Mouse (Mus musculus) frontal cortex, postnatal 25 days (tissue): Measurements from ENCODE around the gene Strn3.

ENCODE experiments used
- DNase-seq, 2 experiments: peaks; one replicate each; pipeline ENCODE4 v3.0.0; 2022; ENCODE audit warnings: low spot score in 2 of 2

Gene Strn3

DNA sequence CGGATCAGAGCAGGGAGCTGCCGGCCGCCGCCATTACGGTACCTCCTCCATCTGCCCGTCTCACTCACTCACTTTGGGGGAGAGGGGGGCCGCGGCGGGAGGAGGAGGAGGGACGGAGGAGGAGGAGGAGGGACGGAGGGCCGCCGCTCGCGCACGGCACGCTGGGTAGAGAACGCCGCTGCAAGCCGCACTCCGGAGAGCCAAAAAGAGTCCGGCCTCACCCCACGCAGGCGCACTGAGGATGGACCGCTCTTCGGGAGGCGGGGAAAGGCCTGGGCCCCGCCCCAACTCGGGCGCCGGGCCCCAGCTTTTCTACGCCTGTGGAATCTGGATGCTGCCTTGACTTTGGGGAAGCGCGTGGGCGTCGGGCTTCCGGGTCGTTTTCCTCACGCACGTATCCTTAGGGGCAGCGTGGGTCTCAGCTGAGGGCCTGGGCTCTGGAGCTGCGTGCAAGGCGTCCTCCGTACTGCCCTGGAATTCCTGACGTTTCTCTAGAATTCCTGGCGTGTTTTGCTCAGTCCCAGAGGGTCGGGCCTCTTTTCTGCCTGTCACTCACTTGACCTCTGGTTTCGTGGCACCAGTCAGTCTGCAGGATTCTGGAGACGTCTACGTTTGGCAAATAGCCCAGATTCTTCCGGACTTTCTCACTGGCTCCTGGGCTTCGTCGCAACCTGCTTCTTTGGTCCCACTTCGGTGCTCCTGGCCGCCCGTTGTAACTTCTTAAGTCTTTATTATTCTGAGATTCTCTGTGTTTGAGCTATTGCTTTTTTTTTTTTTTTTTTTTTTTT lies at the start of gene Strn3:
Gene Strn3, minus strand, starts transcription at position 53 of the 788 bp plus-strand sequence.
- DNase-seq: peak; percentile 88 to 93

- no peak for DNase-seq
Measured at GRCm38 (mm10) chr12:51736807-51737206, 45.1 kb upstream of the Strn3 start.

GRCm38 (mm10) chr12:51736381-51736780 lies 44.7 kb upstream of the Strn3 start:
- no peak for DNase-seq

- no peak for DNase-seq
Measured at GRCm38 (mm10) chr12:51735840-51736271, 44.2 kb upstream of the Strn3 start.

DNA sequence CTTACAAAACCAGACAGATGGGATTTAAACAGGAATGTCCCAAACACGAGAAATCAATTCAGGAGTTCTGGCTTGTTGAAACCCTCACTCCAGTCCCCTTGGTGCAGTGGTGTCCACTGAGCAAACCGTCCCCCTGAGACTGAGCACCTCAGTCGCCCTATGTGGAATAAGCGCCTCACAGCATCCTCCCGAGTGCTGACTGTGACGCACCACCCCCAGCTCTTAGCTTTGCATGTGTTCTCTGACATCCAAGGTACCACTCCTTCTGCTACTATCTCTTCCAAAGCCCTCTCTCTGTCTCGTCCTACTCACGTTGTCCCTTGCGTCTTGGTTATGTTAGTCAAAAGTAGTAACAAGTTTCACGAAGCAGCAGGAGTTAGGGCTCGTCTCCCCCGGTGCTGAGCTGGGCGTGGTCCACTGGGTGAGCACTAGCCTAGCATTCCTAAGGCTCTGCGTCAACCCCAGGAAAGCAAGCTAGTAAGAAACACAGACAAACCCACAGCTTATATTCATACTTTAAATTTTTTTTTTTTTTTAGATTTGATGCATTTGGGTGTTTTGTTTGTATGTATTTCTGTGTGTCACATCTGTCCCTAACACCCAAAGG lies 43.0 kb upstream of the Strn3 start:
- no peak for DNase-seq

GRCm38 (mm10) chr12:51729827-51730226 lies 38.1 kb upstream of the Strn3 start:
- DNase-seq: no peak

- no peak for DNase-seq
Measured at GRCm38 (mm10) chr12:51729058-51729457, 37.4 kb upstream of the Strn3 start.

DNA sequence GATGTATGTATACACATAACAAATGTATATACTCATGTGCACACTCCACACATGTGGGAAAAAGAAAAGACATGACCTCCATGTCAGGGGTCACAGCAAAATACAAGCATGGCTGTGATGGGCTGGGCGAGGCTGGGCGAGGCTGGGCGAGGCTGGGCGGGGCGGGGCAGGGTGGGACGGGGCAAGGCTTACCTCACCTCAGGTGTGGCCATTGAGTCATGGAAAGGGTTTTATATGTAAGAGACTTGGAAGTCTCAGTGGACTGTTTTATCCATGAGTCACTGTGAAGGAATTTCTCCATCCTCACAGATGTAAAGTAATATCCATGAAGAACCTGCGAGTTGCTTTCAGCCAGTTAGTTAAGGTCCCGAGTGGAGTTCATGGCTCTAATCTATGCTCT lies 30.1 kb upstream of the Strn3 start:
- DNase-seq: no peak

DNA sequence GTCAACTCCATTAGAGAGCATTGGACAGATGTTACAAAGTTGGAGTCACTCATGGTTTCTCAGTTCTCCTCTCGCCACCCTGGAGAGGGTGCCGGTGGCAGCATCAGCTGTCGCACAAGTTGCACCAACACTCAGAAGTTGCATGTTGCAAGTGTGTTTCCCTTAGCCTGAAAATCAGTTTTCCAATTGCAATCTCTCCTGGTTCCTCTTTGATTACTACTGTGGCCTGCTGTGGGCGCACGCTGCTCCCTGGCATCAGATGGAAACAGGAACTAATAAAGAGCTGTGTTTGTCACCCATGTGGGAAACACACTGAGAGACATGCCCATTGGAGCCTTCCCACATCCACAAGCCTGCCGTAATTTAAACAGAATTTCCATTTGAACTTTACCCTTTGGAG lies 26.9 kb upstream of the Strn3 start:
- no peak for DNase-seq

- no peak for DNase-seq
Measured at GRCm38 (mm10) chr12:51712685-51713084, 21.0 kb upstream of the Strn3 start.

DNA sequence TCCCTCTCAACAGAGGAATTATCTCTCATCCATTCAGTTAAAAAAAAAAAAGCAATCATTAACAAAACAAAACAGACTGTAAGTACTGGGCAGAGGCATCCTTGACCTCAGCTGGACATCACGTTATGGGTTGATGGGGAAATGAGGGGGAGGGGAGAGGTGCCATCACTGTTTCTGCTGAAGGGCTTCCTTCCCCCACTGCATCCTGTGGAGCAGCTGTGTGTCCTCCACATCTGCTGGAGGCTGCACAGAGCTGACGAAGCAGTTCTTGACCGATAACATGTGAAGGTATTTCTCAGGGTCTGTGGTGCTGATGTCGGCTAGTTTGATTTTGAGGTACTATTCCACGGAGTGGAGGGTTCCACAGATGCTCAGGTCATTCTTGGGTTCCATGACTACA lies 18.5 kb upstream of the Strn3 start:
- no peak for DNase-seq

- DNase-seq: no peak
Measured at GRCm38 (mm10) chr12:51709741-51710140, 18.0 kb upstream of the Strn3 start.

DNA sequence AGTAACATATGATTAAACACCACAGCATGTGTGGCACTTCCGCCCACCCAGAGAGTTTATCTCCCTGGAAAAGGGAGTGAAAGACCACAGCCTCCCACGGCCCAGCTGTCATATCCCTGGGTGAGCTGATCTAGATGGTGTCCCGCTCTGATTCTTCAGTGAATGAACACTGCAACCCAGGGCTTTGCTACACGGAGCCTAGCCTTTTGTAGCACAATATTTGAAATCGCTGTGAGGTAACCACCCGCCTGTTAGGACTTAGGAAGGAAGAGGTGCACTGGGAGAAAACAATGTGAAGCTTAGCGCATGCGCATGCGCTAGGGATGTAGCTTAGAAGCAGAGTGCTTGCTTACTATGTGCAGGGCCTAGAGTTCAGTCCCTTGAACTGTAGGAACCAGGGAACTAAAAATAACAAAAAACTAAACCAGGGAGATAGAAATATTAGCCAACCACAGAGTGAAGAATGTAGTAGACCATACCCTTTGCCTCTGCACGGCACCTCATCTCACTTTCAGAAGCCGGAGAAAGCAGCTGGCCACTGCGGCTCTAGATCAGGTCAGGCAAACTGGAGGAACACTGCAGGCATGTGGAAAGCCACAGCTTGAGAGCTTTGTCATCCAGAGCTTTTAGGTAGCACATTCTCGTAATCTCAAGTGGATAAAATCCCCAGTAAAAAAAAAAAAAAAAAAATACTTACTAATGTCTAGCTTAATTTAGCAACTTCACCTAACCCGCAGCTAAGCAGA lies 17.4 kb upstream of the Strn3 start:
- DNase-seq: peak; percentile 49 to 62

GRCm38 (mm10) chr12:51706673-51707235 lies 15.1 kb upstream of the Strn3 start:
- DNase-seq: no peak

GRCm38 (mm10) chr12:51705778-51706177 lies 14.1 kb upstream of the Strn3 start:
- DNase-seq: no peak

DNA sequence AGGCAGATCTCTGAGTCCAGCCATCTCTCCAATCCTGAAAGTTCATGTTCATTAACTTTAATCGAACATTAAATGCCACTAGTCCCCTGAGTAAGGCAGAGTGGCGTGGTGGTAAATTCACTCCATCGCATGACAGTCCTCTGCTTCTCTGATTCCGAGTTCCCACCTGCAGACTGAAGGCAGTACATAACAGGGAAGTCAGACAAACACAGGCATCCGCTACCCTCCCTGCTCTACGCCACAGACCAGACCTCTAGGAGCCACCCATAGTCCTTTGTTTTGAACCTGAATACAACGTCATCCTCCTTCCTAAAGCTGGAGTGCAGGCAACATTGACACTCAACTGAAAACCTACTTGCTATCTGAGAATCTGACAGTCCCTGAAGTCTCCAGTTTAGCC lies 12.9 kb upstream of the Strn3 start:
- no peak for DNase-seq

DNA sequence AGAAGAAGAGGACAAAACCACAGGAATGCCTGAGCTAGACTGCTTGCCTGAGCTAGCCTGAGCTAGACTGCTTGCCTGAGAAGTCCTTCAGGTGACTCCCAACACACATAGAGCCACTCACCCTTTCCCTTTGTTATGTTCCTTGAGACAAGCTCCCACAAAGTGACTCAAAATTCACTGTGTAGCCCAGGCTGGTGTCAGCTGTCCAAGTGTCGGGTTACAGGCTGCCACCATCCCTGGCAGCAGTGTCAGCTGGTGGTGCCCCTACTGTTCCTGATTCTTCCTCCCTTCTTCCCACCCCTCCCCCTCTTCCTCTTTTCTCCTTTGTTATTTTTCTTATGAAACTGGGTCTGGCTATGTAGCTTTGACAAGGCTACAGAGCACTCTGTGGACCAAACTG lies 12.2 kb upstream of the Strn3 start:
- no peak for DNase-seq

DNA sequence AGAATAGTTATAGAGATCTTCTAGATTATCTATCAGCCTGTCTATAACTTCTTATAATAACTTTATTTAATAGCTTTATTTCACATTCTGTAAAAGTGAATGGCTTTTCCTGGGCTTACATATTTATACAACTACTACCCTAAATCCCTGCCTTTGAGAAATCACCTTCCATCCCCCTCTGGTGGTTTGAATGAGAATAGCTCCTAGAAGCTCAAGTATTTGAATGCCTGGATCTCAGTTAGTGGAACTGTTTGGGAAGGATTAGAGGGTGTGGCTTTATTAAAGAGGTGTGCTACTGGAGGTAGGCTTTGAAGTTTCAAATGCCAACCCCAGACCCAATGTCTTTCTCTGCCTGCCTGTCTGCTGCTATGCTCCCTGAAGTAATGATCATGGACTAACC lies 10.0 kb upstream of the Strn3 start:
- DNase-seq: no peak

GRCm38 (mm10) chr12:51699623-51700393 lies 8.1 kb upstream of the Strn3 start:
- DNase-seq: no peak

GRCm38 (mm10) chr12:51696157-51696556 lies 4.5 kb upstream of the Strn3 start:
- no peak for DNase-seq

GRCm38 (mm10) chr12:51694966-51695365 lies 3.3 kb upstream of the Strn3 start:
- no peak for DNase-seq

GRCm38 (mm10) chr12:51694096-51694495 lies 2.4 kb upstream of the Strn3 start:
- DNase-seq: no peak
